Mouse (Mus musculus) lung, embryonic 14.5 days (tissue): Measurements from ENCODE around the gene Tgfb1. TPM values are rescaled to one million over a fixed set of nuclear protein-coding genes. Genes with fewer than 3 reads are reported as not detected.
A peak's percentile ranks its signal among the peaks of the same experiment; 100 is the strongest.
"Not testable (repeated sequence)": the region's sequence is repeated elsewhere in the genome, so short reads cannot be mapped to it uniquely, and the experiment has no call there.

Experiments
- ATAC-seq: fragments of 200-750 bp; cut with Nextera tagmentation; 2 replicates; pipeline ENCODE4 v1.8.0; 2017; ENCODE audit warnings: mild to moderate bottlenecking, moderate TSS enrichment, moderate library complexity; ENCODE audit not compliant: insufficient read depth
- DNase-seq: peaks from one replicate; pipeline ENCODE4 v3.0.0-alpha.2; 2015
- H3K27ac ChIP-seq: fragments of 300-500 bp; sonication (generic); 2 replicates; pipeline ENCODE4 v1.5.1; 2014; ENCODE audit warnings: low read depth, mild to moderate bottlenecking, moderate library complexity
- H3K27me3 ChIP-seq: fragments of 300-500 bp; sonication (generic); 2 replicates; pipeline ENCODE4 v1.6.1; 2014; ENCODE audit warnings: low read length, control low read depth; ENCODE audit not compliant: insufficient read depth
- H3K36me3 ChIP-seq: fragments of 300-500 bp; sonication (generic); 2 replicates; pipeline ENCODE4 v1.6.1; 2014; ENCODE audit warnings: control low read depth; ENCODE audit not compliant: insufficient read depth
- H3K4me1 ChIP-seq: fragments of 300-500 bp; sonication (generic); 2 replicates; pipeline ENCODE4 v1.6.1; 2014; ENCODE audit warnings: antibody characterized with exemption, control low read depth; ENCODE audit not compliant: insufficient read depth
- H3K4me2 ChIP-seq: fragments of 300-500 bp; sonication (generic); 2 replicates; pipeline ENCODE4 v1.6.1; 2014; ENCODE audit warnings: mild to moderate bottlenecking
- H3K4me3 ChIP-seq: fragments of 300-500 bp; sonication (generic); 2 replicates; pipeline ENCODE4 v1.5.1; 2014; ENCODE audit warnings: low read depth, low read length
- H3K9ac ChIP-seq: fragments of 300-500 bp; sonication (generic); 2 replicates; pipeline ENCODE4 v1.6.1; 2014
- H3K9me3 ChIP-seq: fragments of 300-500 bp; sonication (generic); 2 replicates; pipeline ENCODE4 v1.6.1; 2016; ENCODE audit warnings: low read depth, low read length, control low read depth
- CTCF ChIP-seq: IDR thresholded peaks from 2 replicates; pipeline ENCODE4 v1.5.1; 2016; ENCODE audit warnings: antibody characterized with exemption, low read depth
- WGBS: fragments of 180-500 bp; shearing (Covaris S2); extraction: QIAGEN DNeasy Blood & Tissue Kit; methylation state at CpG from one replicate; pipeline ENCODE4 v1.1.7; 2014; 5-methylcytosine and 5-hydroxymethylcytosine counted together
- polyA plus RNA-seq: library from polyadenylated mRNA; unstranded; fragments of >200 nt; fragmentation: Nextera tagmentation; extraction: Ambion mirVana; gene quantifications from 2 replicates; pipeline ENCODE4 v1.2.1, GENCODE M21; 2014

Tgfb1 gene
- polyA plus RNA-seq, 1 experiment from 2014 or later, result 4.1 TPM

- no peak overlapping the region for H3K27ac ChIP-seq
- no peak overlapping the region for H3K9ac ChIP-seq
Observed at GRCm38 (mm10) chr7:25719761-25720610, 33.2 kb downstream of the Tgfb1 start.

DNA sequence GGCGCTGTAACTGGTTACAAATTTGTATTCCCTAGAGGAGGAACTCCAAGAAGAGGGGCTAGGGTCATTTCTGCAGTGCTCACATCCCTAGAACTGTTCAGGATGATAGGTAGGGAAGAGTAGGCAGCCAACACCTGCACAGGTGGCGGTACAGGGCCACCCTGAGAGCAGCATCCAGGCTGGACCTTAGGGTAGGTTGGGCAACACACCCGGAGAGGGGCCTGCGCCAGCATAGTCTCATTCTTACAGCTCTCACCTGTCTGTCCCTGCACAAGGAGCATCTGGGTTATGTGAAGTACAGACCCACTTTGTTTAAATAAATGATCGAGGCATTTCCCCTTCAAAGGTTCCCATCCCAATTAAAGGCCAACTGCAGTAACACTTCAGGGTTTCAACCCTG, 34.0 kb downstream of the Tgfb1 start:
- ATAC-seq, result no peak
- no peak for TF ChIP-seq CTCF
- 84% methylated on average over 5 of the region's 5 CpGs for WGBS
- Histone ChIP-seq H3K27me3 (no peaks in the 10 kb centered on the region), H3K36me3 (peaks cover 66% of the 10 kb centered on the region), H3K4me3 (no peak overlapping the region), H3K27ac (no peak overlapping the region), H3K9ac (no peak overlapping the region), H3K4me2 (no peak overlapping the region), H3K4me1 (no peaks in the 10 kb centered on the region), H3K9me3 (no peaks in the 10 kb centered on the region)
- no peak for DNase-seq

More at GRCm38 (mm10) chr7:25719761-25720610, 33.2 kb downstream of the Tgfb1 start:
- DNase-seq, result peak; percentile 88
- H3K4me1 ChIP-seq, result no peaks in the 10 kb centered on the region
- TF ChIP-seq CTCF, result peak; percentile 95
- no peaks in the 10 kb centered on the region for H3K9me3 ChIP-seq
- H3K4me2 ChIP-seq, result no peak overlapping the region
- no peaks in the 10 kb centered on the region for H3K27me3 ChIP-seq
- peaks cover 66% of the 10 kb centered on the region for H3K36me3 ChIP-seq
- ATAC-seq, result peak; percentile 49; the same call in 1 of the 2 replicates
- WGBS, result 57% methylated on average over 10 of the region's 10 CpGs
- H3K4me3 ChIP-seq, result no peak overlapping the region

GRCm38 (mm10) chr7:25721776-25722175, 35.0 kb downstream of the Tgfb1 start:
- not testable (repeated sequence) for ATAC-seq, H3K4me3 ChIP-seq, H3K27me3 ChIP-seq, H3K9me3 ChIP-seq, H3K9ac ChIP-seq, H3K4me1 ChIP-seq, H3K27ac ChIP-seq, DNase-seq, H3K4me2 ChIP-seq
- H3K36me3 ChIP-seq, result peaks cover 69% of the 10 kb centered on the region

- Histone ChIP-seq H3K36me3 (peaks cover 96% of the 10 kb centered on the region), H3K4me2 (no peak overlapping the region), H3K27me3 (no peaks in the 10 kb centered on the region), H3K9ac (no peak overlapping the region), H3K4me1 (no peaks in the 10 kb centered on the region), H3K9me3 (no peaks in the 10 kb centered on the region), H3K4me3 (no peak overlapping the region), H3K27ac (no peak overlapping the region)
- no peak for DNase-seq
- no peak for ATAC-seq
- 78% methylated on average over 19 of the region's 19 CpGs for WGBS
- no peak for TF ChIP-seq CTCF
Observed at GRCm38 (mm10) chr7:25725886-25726285, 39.1 kb downstream of the Tgfb1 start.

GRCm38 (mm10) chr7:25727800-25728199, 41.0 kb downstream of the Tgfb1 start:
- DNase-seq, result no peak
- WGBS, result 91% methylated on average over 5 of the region's 5 CpGs
- ATAC-seq, result no peak
- Histone ChIP-seq H3K4me2 (no peak overlapping the region), H3K4me1 (no peaks in the 10 kb centered on the region), H3K27me3 (no peaks in the 10 kb centered on the region), H3K27ac (no peak overlapping the region), H3K9ac (no peak overlapping the region), H3K4me3 (no peak overlapping the region), H3K36me3 (peaks cover 97% of the 10 kb centered on the region), H3K9me3 (no peaks in the 10 kb centered on the region)
- TF ChIP-seq CTCF, result no peak

DNA sequence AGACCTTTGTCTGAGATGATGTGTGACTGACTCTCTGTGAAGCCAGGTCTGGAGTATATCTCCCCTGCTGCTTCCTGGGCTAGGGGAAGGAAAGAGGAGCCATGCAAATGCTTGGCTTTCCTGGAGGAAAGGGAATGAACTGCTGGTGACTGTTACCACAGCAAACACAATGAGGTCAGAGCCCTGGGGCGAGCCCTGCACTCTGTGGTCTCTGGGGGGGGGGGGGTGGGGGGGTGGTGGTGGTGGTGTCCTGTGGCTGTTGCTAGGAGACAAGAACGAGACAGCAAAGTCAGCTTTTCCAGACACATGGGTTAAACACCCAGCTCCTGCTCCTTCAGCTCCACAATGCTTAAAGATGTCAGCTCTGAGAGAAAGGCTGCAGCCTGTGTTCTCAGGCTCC, 42.6 kb downstream of the Tgfb1 start:
- no peak overlapping the region for H3K9ac ChIP-seq
- no peak overlapping the region for H3K27ac ChIP-seq
- no peak for DNase-seq
- no peaks in the 10 kb centered on the region for H3K9me3 ChIP-seq
- no peaks in the 10 kb centered on the region for H3K4me1 ChIP-seq
- no peak overlapping the region for H3K4me2 ChIP-seq
- no peak for ATAC-seq
- TF ChIP-seq CTCF, result no peak
- H3K36me3 ChIP-seq, result peaks cover 95% of the 10 kb centered on the region
- H3K27me3 ChIP-seq, result no peaks in the 10 kb centered on the region
- H3K4me3 ChIP-seq, result no peak overlapping the region
- WGBS, result 50% methylated on average over 2 of the region's 2 CpGs

- Histone ChIP-seq H3K36me3 (peaks cover 95% of the 10 kb centered on the region), H3K27me3 (no peaks in the 10 kb centered on the region), H3K4me1 (no peaks in the 10 kb centered on the region), H3K9ac (no peak overlapping the region), H3K9me3 (no peaks in the 10 kb centered on the region), H3K4me3 (no peak overlapping the region), H3K4me2 (no peak overlapping the region), H3K27ac (no peak overlapping the region)
- WGBS, result 82% methylated on average over 2 of the region's 2 CpGs
- no peak for TF ChIP-seq CTCF
- DNase-seq (no peak), ATAC-seq (no peak)
Observed at GRCm38 (mm10) chr7:25729862-25730261, 43.1 kb downstream of the Tgfb1 start.
